Mouse (Mus musculus) forebrain, embryonic 11.5 days (tissue): ENCODE data around the gene Clpb. TPM values are rescaled to one million over a fixed set of nuclear protein-coding genes. Genes with fewer than 3 reads are reported as not detected.
"Not testable (repeated sequence)": the region's sequence is repeated elsewhere in the genome, so short reads cannot be mapped to it uniquely, and the experiment has no call there.

Source experiments
- ATAC-seq: fragments of 200-750 bp; cut with Nextera tagmentation; replicated peaks from 2 replicates; pipeline ENCODE4 v1.8.0; 2017; ENCODE audit warnings: moderate TSS enrichment; ENCODE audit not compliant: low FRiP score
- DNase-seq: peaks from one replicate; pipeline ENCODE4 v3.0.0-alpha.2; 2017; ENCODE audit warnings: low spot score
- H3K27ac ChIP-seq: fragments of 300-500 bp; sonication (generic); 2 replicates; pipeline ENCODE4 v1.5.1; 2014; ENCODE audit warnings: low read depth, low read length
- H3K27me3 ChIP-seq: fragments of 300-500 bp; sonication (generic); 2 replicates; pipeline ENCODE4 v1.6.1; 2014; ENCODE audit warnings: mild to moderate bottlenecking, low read length, mixed read lengths; ENCODE audit not compliant: control insufficient read depth, insufficient read depth
- H3K36me3 ChIP-seq: fragments of 300-500 bp; sonication (generic); 2 replicates; pipeline ENCODE4 v1.6.1; 2014; ENCODE audit warnings: mild to moderate bottlenecking, low read length, moderate library complexity, mixed read lengths; ENCODE audit not compliant: control insufficient read depth, insufficient read depth
- H3K4me1 ChIP-seq: fragments of 300-500 bp; sonication (generic); replicated peaks from 2 replicates; pipeline ENCODE4 v1.6.1; 2014; ENCODE audit warnings: low read length, mixed read lengths; ENCODE audit not compliant: control insufficient read depth, insufficient read depth
- H3K4me2 ChIP-seq: fragments of 300-500 bp; sonication (generic); 2 replicates; pipeline ENCODE4 v1.6.1; 2014; ENCODE audit warnings: low read depth, mild to moderate bottlenecking, low read length, moderate library complexity, mixed read lengths; ENCODE audit not compliant: severe bottlenecking
- H3K4me3 ChIP-seq: fragments of 300-500 bp; sonication (generic); 2 replicates; pipeline ENCODE4 v1.5.1; 2014; ENCODE audit warnings: low read depth, low read length
- H3K9ac ChIP-seq: fragments of 300-500 bp; sonication (generic); 2 replicates; pipeline ENCODE4 v1.6.1; 2014; ENCODE audit warnings: low read length
- H3K9me3 ChIP-seq: fragments of 300-500 bp; sonication (generic); 2 replicates; pipeline ENCODE4 v1.6.1; 2016; ENCODE audit warnings: low read length, mixed read lengths; ENCODE audit not compliant: control insufficient read depth
- WGBS: fragments of 180-500 bp; shearing (Covaris S2); extraction: QIAGEN DNeasy Blood & Tissue Kit; methylation state at CpG from one replicate; pipeline ENCODE4 v1.1.7; 2014; 5-methylcytosine and 5-hydroxymethylcytosine counted together
- polyA plus RNA-seq: library from polyadenylated mRNA; unstranded; fragments of >200 nt; fragmentation: Nextera tagmentation; extraction: Ambion mirVana; gene quantifications from 2 replicates; pipeline ENCODE4 v1.2.1, GENCODE M21; 2014

The Clpb gene
- 43.5 and 47.5 TPM in 2 replicates for polyA plus RNA-seq

- peak within 1 kb of the TSS; percentile 51 for H3K4me2 ChIP-seq
- H3K27me3 ChIP-seq, result no peaks in the 10 kb centered on the region
- H3K9me3 ChIP-seq, result no peaks in the 10 kb centered on the region
- H3K9ac ChIP-seq, result peak within 1 kb of the TSS; percentile 61
- ATAC-seq (peak; percentile 99), DNase-seq (peak; percentile 93)
- H3K36me3 ChIP-seq, result no peaks in the 10 kb centered on the region
- WGBS, result 2% methylated on average over 49 of the region's 49 CpGs
- no peak within 1 kb of the TSS for H3K27ac ChIP-seq
- peaks cover 3% of the 10 kb centered on the region; the same call in 1 of the 2 replicates for H3K4me1 ChIP-seq
- H3K4me3 ChIP-seq, result peak within 1 kb of the TSS; percentile 67
Measured at GRCm38 (mm10) chr7:101663514-101664159, at the start of gene Clpb. Gene Clpb, plus strand, starts transcription at chr7:101663633.

- H3K4me1 ChIP-seq, result no peaks in the 10 kb centered on the region
- no peak overlapping the region for H3K4me2 ChIP-seq
- no peak overlapping the region for H3K4me3 ChIP-seq
- DNase-seq (no peak), ATAC-seq (no peak)
- H3K27me3 ChIP-seq, result no peaks in the 10 kb centered on the region
- no peaks in the 10 kb centered on the region for H3K9me3 ChIP-seq
- H3K36me3 ChIP-seq, result no peaks in the 10 kb centered on the region
- WGBS, result 79% methylated on average over 7 of the region's 7 CpGs
- H3K9ac ChIP-seq, result no peak overlapping the region
- no peak overlapping the region for H3K27ac ChIP-seq
Measured at GRCm38 (mm10) chr7:101615406-101615805, 48.0 kb upstream of the Clpb start.

DNA sequence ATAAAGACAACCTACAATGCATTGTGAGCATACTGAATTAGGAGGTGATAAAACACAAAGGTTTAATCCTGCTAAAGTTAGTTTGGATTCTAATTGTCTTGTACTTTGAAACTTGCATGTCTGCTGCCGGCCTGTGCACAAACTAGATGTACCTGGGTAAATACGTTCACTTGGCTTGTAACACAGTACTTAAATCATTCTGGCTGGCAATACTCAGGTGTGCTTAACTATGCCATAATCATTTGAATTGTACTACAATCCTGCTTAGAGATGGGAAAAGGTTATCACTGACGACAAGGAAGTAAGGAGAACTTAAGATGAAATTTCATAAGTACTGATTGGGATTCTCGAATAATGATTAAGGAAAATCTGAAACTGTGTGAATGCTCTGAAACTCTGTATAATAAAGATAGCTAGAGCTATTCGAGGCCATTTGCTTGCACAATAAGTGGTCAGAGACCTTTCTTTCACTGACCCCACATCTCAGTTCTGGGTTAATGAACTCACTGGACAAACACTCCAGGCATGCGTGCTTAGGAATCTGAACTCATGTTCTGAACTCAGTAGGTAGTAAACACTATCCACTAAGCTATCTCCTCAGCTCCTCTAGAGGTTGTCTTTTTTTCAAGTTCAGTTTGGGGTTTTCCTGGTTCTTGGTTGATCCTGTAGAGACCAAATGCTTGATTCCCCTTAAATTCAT, 47.1 kb upstream of the Clpb start:
- Histone ChIP-seq H3K4me3 (no peak overlapping the region), H3K9ac (no peak overlapping the region), H3K4me1 (no peaks in the 10 kb centered on the region), H3K36me3 (no peaks in the 10 kb centered on the region), H3K27me3 (no peaks in the 10 kb centered on the region), H3K9me3 (no peaks in the 10 kb centered on the region), H3K4me2 (no peak overlapping the region), H3K27ac (no peak overlapping the region)
- no peak for DNase-seq
- ATAC-seq, result no peak
- 81% methylated on average over 6 of the region's 6 CpGs for WGBS

GRCm38 (mm10) chr7:101617438-101618165, 45.8 kb upstream of the Clpb start:
- Histone ChIP-seq H3K9ac (no peak overlapping the region), H3K27ac (no peak overlapping the region), H3K4me2 (no peak overlapping the region), H3K4me3 (no peak overlapping the region), H3K36me3 (no peaks in the 10 kb centered on the region), H3K9me3 (no peaks in the 10 kb centered on the region), H3K4me1 (no peaks in the 10 kb centered on the region), H3K27me3 (no peaks in the 10 kb centered on the region)
- WGBS, result 73% methylated on average over 10 of the region's 10 CpGs
- ATAC-seq (no peak), DNase-seq (no peak)

DNA sequence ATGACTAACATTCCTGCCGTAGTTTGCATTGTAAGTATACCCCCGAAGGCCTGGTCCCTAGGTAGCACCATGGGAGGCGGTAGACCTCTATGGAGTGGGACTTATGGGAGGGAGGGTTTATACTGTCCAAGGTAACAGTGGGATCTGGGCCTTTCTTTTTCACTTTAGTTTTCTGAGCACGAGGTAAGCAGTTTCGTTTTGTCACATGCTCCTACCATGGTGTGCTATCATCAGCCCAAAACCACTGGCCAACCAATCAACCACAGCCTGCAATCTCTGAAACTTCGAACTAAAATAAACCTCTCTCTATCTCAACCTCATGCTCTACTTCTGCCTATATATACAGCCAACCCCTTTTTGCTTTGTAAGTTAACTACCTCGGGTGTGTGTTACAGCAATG, 45.2 kb upstream of the Clpb start:
- no peak for ATAC-seq
- DNase-seq, result no peak
- Histone ChIP-seq H3K27ac (no peak overlapping the region), H3K9me3 (no peaks in the 10 kb centered on the region), H3K4me1 (no peaks in the 10 kb centered on the region), H3K36me3 (no peaks in the 10 kb centered on the region), H3K4me2 (no peak overlapping the region), H3K9ac (no peak overlapping the region), H3K4me3 (no peak overlapping the region), H3K27me3 (no peaks in the 10 kb centered on the region)
- WGBS, result 83% methylated on average over 7 of the region's 7 CpGs

DNA sequence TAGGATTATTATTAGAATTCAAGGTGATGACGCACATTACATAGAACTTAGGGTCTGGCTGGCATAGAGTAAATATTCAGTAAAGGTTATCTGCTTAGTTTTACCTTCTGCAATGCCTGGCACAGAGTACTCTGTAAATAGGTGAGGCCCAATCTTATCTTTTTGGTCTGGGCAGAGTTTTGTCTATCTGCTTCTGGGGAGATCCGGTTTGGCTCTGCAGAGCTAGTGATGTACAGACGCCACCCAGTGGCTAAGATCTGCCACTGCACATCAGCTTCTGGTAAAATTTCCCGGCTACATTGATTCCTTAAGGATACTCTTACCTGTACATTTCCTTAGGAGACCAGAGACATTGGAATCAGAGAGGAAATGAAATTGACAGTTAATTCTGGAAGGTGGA, 43.1 kb upstream of the Clpb start:
- peak; percentile 68 for DNase-seq
- Histone ChIP-seq H3K27ac (no peak overlapping the region), H3K4me3 (no peak overlapping the region), H3K9ac (no peak overlapping the region), H3K9me3 (no peaks in the 10 kb centered on the region), H3K4me1 (no peaks in the 10 kb centered on the region), H3K27me3 (no peaks in the 10 kb centered on the region), H3K36me3 (no peaks in the 10 kb centered on the region), H3K4me2 (no peak overlapping the region)
- 29% methylated on average over 4 of the region's 4 CpGs for WGBS
- no peak for ATAC-seq

DNA sequence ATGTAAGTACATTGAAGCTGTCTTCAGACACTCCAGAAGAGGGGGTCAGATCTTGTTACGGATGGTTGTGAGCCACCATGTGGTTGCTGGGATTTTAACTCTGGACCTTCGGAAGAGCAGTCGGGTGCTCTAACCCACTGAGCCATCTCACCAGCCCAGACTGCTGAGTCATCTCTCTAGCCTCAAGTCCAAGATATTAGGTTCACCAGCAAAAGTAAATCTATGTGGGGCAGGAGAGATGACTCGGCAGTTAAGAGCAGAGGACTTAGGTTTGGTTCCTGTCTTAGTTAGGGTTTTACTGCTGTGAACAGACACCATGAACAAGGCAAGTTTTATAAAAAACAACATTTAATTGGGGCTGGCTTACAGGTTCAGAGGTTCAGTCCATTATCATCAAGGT, 41.6 kb upstream of the Clpb start:
- H3K36me3 ChIP-seq, DNase-seq, H3K4me1 ChIP-seq, H3K4me2 ChIP-seq, H3K27me3 ChIP-seq, H3K9me3 ChIP-seq, H3K4me3 ChIP-seq, H3K9ac ChIP-seq, H3K27ac ChIP-seq, ATAC-seq: not testable (repeated sequence)
- 86% methylated on average over 4 of the region's 4 CpGs for WGBS

- H3K9ac ChIP-seq, result no peak overlapping the region
- H3K27ac ChIP-seq, result no peak overlapping the region
- DNase-seq (no peak), ATAC-seq (no peak)
- H3K9me3 ChIP-seq, result no peaks in the 10 kb centered on the region
- no peaks in the 10 kb centered on the region for H3K27me3 ChIP-seq
- H3K4me2 ChIP-seq, result no peak overlapping the region
- no peaks in the 10 kb centered on the region for H3K4me1 ChIP-seq
- H3K36me3 ChIP-seq, result no peaks in the 10 kb centered on the region
- H3K4me3 ChIP-seq, result no peak overlapping the region
- WGBS, result 93% methylated on average over 6 of the region's 6 CpGs
Measured at GRCm38 (mm10) chr7:101624283-101624682, 39.1 kb upstream of the Clpb start.
